Mouse (Mus musculus): Measurements from ENCODE around the gene Tescl. TPM values are rescaled to one million over a fixed set of nuclear protein-coding genes. Genes with fewer than 3 reads are reported as not detected.
A peak's percentile ranks its signal among the peaks of the same experiment; 100 is the strongest.

The Tescl gene
- not detected in 2 replicates for total RNA-seq (2015)
- not detected in 2 replicates for total RNA-seq (2017)

DNA sequence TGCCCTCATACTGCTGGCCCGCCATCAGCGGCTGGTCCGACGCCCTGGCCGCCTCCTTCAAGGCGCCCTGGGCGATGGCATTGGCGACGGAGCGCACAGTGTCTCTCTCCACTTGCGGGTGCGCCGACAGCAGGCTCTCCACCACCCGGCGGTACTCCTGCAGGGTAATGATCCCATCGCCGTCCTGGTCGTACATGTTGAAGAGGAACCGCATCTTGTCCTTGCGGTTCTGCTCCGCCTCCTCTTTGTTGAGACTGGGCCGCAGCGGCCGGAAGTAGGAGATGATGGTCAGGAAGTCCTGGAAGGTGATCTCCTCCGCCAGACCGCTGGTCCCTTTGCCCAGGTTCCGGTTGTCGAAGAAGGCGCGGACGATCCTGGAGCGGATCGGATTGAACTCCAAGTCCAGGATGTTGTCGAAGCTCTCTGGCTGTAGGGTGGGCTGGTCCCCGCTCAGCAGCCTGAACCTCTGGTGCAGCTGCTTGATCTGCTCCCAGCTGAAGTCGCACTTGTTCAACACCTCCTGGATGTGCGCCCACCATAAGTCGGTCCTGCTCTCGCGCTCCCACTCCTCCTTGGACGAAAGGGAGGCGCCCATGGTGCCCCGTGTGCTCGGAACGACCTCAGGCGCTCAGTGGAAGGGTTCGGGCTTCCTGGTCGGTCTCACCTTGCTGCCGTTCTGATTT lies at the start of gene Tescl:
Tescl (minus strand) TSS at position 633 of the 683 bp plus-strand sequence.
- no peak for ATAC-seq (ENCODE audit: poor library complexity, severe bottlenecking)

DNA sequence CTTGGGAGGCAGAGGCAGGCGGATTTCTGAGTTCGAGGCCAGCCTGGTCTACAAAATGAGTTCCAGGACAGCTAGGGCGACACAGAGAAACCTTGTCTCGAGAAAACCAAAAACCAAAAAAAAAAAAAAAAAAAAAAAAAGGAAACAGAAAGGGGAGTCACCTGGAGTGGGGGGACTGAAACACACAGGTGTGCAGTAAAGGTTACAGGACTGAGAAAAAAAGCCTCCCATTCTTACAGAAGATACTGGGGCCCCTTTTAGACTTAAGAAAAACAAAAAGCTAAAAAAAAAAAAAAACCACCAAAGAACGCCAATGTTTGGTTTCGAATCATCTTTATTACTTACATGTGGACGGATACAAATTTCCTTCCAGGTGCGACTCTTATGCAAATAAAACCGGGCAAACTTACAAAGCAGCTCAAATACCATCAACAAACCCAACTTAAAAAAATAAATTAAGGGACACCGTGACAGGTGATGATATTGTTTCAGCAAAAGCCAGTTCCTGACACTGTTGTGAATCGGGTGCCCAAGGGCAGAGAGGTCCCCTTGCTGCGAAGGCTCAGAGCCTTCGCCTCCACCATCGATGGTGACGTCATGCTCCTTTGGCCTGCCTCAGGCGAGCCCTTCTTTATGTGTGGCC lies 49.1 kb upstream of the Tescl start:
- ATAC-seq (ENCODE audit: poor library complexity, severe bottlenecking), result no peak

DNA sequence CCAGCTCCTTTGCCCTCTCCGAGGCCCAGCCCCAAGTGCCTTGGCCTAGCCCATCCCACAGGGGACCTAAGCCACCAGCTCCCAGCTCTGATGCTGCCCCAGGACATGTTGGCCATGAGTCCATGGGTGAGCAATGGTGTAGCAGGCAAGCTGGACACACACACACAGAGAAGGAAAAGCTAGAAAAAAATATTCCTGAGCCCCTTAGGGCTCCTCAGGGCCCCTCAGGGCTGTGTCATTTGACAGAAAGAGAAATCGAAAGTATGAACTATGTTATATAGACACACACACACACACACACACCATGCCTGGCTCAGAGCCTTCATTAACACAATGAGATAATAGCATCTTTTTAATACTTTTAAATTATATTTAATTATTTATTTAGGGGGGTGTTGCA lies 46.6 kb upstream of the Tescl start:
- no peak for ATAC-seq (ENCODE audit: poor library complexity, severe bottlenecking)

DNA sequence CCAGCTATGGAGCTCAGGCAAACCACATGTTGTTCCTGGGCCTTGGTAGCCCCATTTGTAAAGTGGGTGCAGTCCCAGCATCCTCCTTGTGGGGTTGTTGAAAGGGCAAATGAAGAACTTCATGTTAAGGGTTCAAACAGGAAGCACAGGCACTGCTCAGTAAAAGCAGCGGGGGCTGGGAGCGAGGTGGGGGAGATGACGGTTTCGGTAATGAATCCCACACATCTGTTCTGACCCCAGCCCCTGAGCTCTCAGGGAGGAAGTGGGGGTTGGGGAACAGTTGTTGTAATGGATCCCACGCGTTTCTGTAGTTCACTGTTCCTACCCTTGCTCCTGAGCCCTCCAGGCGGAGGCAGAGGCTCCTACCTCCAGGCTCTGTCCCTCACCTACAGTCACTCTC lies 46.2 kb upstream of the Tescl start:
- peak; percentile 57 for ATAC-seq (ENCODE audit: poor library complexity, severe bottlenecking)

DNA sequence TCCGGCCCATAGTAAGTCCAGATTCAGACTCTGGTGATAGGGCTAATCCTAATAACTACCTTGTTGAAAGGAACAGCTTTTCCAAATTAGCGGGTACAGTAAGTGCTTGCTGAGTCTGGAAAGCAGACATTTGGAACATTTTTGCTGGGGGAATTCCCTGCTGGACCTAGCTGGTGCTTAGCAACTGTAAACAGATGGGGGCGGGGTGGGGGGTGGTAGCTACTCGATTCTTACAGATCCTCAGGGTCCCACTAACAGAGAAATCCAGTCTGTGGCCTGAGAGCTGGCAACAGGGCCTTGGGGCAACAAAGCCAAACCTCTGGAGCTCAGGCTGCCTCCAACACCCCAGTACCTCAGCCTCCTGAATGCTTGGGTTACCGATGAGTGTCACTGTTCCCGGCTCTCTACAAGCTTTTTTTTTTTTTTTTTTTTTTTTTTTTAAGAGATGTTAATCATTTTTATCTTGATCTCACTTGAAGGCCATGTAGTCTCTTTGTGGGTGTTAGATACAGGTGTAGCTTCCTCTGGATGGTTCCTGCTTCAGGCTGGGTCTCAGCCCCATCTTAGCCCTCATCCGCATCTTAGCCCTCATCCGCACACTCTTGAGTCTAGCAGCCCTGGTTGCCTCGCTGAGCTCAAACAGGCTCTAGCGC lies 44.4 kb upstream of the Tescl start:
- no peak for ATAC-seq (ENCODE audit: poor library complexity, severe bottlenecking)

DNA sequence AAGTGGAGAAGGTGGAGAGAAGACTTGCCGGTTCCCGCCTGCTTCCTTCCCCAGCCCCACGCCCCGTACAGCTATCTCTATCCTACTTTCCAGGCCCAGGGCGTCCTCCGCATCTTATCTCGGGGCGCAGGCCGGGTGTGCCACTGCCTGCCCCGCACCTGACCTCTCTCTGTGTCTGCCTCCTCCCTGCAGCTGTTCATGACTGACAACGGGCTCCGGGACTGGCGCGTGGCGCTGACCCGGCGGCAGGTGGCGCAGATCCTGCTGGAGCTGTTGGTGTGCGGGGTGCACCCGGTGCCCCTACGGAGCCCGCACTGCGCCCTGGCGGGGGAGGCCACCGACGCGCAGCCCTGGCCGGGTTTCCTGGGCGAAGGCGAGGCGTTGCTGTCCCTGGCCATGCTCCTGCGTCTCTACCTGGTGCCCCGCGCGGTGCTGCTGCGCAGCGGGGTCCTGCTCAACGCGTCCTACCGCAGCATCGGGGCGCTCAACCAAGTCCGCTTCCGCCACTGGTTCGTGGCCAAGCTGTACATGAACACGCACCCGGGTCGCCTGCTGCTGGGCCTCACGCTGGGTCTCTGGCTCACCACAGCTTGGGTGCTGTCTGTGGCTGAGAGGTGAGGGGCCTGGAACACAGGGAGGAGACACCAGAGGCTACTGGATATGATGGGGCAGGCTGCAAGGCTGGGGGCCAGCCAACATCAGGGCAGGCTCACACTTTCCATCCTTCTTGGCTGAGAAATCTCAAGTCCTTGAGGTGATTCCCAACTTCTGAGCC lies 43.5 kb upstream of the Tescl start:
- ATAC-seq (ENCODE audit: poor library complexity, severe bottlenecking), result peak; percentile 11

DNA sequence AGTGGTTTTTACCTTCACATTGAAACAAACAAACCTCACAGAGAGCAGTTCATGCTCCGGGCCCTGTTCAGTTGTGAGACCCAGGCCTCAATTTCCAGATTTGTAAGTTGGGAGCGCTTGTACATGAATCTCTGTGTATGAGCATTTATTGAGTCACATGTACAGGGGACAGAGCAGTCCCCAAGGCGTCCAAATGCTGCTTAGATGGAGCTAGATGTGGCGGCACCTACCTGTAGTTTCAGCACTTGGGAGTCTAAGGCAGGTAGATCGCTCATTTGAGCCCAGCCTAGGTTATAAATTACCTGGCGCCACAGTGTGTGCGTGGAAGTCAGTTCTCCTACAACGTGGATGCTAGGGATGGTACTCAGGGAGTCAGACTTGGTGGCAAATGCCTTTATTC lies 42.7 kb upstream of the Tescl start:
- no peak for ATAC-seq (ENCODE audit: poor library complexity, severe bottlenecking)

DNA sequence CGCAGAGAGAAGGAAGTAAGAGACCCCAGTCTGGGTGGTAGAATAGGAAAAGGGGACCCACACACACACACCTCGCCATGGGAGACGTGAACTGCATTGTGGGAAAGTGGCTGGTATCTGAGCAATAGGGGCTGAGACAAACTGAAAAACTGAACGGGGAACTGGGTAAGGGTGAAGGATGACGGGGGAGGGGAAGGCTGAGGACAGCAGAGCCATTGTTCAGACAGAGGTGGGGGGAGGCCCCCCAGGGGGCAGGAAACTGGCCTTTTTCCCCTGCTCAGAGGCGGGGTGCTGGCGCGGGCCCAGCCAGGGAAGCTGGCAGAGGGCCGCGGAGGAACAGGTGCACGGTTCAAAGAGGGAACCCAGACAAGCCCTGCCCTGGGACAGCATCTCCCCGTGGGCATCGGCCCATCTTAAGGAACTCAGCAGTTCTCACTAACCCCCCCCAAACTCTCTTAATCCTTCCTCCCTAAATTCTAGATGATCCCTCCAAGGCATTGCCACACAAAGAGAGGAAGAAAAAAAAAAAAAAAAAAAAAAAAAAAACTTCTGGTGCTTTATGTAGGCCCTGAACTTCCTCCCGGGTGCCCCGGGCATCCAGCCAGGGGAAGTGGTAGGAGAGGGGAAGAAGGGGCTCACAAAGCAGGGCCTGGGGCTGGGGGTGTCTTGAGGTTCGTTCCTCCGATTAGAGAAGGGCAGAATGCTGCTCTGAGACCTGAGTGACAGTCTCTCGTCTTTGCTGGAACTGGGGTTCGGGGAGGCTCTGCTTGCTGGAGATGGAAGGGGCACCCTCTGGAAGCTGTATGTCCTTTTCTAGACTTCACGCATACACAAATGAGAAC lies 40.0 kb upstream of the Tescl start:
- peak; percentile 39 for ATAC-seq (ENCODE audit: poor library complexity, severe bottlenecking)

DNA sequence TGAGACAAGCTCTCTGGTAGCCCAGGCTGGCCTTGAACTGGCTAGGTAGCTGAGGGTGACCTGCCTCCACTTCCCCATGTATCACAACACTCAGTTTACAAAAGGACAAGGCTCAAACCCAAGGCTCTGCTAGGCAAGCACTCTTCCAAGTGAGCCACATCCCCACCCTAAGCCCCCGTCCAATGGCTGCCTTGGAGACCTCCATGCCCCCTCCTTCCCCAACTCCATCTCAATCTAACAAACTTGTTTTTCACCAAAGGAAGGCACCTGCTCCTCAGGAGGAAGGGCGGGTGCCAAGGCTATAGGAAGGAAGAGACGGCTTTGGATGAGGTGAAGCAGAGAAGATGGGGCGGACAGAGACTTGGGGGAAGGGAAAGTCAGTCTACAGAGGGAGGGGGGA lies 39.0 kb upstream of the Tescl start:
- no peak for ATAC-seq (ENCODE audit: poor library complexity, severe bottlenecking)

DNA sequence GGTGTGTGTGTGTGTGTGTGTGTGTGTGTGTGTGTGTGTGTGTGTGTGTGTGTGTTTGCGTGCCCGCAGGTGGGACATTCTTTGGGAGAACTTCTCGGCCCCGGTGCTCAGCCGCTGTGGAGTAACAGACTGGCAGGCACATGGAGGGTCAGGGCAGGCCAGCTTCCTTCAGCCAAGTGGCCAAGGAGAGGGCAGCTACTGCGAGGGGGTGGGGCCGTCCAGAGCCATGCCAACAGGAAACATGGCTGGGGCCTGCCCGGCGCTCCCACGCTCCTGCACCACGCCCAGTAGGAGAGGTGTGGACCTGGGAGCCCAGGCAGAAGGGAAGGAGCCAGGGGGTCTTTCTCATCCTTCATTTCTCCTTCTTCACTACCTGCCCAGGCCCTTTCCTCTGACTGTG lies 38.6 kb upstream of the Tescl start:
- ATAC-seq (ENCODE audit: poor library complexity, severe bottlenecking), result peak; percentile 10; the same call in 1 of the 2 replicates

DNA sequence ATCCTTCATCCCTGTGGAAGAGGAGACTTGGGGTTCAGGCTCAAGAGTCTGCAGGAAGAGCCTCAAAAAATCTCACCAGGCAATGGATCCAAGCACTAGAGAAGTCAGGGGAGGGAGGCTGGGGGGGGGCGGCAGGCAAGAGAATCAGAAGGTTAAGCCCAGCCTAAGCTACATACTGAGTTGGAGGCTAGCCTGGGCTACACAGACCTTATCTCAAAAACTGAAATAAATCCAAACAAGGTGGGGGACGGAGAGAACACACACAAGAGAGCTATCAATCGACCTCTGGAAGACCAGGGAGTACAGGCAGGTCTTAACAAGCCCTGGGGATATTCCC lies 38.0 kb upstream of the Tescl start:
- ATAC-seq (ENCODE audit: poor library complexity, severe bottlenecking), result no peak

DNA sequence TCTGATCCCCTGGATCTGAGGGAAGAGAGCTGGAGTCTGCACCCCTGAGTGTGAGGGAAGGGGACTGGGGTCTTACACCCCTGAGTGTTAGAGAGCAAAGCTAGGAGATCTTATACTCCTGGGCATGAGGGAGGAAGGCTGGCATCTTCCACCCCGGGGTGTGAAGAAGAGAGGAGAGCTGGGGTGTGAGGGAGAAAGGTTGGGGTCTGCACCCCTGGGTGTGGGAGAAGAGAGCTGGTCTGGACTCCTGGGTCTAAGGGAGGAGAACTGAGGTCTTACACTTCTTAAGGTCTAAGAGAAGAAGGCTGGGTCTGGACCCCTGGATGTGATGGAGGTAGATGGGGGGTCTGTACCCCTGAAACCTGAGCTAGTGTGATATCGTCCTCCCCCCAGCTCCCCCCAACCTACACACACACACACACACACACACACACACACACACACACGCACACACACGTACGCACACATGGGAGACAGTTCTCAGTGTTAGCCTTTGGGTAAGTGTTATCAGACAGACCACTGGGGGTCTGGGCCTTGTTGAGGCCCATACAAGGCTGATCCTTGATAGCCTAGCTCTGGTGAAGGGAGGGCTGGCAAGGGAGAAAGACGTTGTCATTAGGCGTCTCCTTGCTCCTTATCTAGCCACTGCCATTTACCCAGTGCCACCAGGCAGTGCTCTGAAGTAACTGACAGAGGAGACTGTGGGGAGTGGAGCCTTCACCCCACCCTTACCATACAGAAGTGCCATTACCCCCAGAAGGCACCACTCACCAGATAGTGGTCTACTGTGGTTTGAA lies 37.5 kb upstream of the Tescl start:
- no peak for ATAC-seq (ENCODE audit: poor library complexity, severe bottlenecking)

DNA sequence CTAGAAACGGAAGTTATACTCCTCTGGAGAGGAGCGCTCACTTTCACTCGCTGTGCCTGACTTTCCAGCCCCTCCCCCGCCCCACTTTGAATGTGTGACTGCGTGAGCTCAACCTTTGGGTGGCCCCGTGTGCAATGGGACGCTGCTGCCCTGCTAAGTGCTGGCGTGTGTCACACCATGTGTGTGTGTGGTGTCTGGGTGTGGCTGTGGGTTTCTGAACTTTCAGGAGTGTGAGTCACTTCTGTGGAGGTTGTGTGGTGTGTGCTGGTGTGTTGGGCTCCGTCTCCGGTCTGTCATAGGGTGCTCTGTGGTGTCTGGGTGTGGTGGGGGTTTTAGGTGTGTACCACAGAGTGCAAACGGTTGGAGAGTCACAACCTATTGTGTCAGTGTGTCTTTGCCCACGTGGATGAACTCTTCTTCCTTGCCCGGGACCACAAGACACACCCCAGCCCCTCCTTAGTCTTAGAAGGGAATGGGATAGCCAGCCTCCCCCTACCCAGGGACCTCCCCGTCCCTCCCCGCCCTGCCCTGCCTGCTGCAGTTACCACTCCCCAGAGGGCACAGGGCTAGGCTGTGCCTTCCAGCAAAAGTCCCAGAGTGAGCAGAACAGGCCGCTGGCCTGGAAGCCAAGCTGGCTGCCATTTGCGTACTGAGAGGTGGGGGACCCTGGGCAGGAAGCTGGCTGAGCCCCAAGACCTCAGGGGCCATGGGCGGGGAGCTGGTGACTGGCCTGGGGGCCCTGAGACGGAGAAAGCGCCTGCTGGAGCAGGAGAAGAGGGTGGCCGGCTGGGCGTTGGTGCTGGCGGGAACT lies 36.2 kb upstream of the Tescl start, which contains the start of gene Kcnn4:
Kcnn4 (plus strand) TSS at position 533 of the 811 bp plus-strand sequence.
- peak; percentile 39 for ATAC-seq (ENCODE audit: poor library complexity, severe bottlenecking)

DNA sequence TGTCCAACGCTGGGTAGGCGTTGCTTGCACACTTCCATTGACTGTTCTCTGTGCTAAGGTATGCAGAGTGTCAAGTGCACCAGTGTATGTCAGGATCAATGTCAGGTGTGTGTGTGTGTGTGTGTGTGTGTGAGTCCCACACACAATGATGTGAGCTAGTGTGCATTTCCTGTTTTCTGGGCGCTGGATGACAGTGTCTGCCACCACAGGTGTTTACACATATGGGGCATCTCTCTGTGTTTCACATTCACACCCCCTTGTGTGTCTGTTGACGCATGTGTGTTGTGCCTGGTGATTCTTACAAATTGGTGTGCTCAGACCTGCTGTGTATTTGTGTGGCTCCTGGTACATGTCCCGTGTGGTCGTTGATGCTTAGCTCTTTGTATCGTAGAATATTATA lies 35.2 kb upstream of the Tescl start:
- no peak for ATAC-seq (ENCODE audit: poor library complexity, severe bottlenecking)

DNA sequence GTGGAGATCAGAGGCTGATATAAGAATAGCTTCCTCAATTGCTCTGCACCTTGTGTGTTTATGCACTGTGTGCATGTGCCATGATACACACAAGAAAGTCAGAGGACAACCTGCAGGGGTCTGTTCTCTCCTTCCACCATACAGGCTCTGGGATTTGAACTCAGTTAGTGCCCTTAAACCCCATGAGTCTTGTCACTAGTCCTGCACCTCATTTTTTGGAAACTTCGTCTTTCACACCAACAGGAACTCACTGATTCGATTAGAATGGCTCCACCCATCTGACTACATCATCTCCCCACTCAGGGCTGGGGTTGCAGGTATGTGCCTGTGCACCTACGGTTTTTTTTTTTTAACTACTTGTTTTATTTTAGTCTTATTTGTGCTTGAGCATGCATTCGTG lies 34.5 kb upstream of the Tescl start:
- ATAC-seq (ENCODE audit: poor library complexity, severe bottlenecking), result no peak

DNA sequence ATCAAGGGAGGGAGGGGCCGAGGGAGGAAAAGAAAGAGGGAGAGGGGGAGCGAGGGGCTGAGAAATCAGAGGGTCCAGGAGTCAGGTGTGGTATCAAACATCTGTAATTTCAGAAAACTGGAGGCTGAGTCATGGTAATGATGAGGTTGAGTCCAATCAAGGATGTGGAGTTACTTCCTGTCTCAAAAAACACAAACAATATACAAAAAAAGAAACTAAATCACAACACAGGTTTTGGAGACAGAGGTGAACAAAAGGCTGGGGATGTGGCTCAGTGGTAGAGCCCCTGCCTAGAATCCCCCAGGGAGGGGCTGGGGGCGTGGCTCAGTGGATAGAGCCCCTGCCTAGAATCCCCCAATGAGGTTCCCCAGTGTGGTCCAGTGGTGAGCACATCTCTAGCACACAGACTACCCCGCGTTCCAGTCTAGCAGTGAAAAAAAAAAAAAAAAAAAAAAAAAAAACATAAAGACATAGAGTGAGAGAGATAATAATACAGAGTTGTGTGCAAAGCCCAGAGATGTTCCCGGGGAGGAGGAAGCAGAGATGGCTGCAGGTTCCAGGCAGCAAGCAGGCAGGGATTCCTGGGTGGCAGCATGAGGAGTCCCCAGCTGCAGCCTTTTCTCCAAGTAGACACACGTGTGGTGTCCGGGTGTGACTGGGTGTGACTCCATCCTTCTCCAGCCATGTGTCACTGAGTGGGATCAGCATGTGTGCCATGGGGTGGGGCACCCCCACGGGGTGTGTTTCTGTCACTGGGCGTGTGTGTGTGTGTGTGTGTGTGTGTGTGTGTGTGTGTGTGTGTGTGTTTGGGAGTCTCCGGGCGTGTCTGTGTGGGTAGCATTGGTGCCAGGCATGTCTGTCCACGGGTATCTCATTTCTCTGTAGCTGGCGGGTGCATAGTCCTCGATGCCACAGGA lies 33.2 kb upstream of the Tescl start:
- no peak for ATAC-seq (ENCODE audit: poor library complexity, severe bottlenecking)

DNA sequence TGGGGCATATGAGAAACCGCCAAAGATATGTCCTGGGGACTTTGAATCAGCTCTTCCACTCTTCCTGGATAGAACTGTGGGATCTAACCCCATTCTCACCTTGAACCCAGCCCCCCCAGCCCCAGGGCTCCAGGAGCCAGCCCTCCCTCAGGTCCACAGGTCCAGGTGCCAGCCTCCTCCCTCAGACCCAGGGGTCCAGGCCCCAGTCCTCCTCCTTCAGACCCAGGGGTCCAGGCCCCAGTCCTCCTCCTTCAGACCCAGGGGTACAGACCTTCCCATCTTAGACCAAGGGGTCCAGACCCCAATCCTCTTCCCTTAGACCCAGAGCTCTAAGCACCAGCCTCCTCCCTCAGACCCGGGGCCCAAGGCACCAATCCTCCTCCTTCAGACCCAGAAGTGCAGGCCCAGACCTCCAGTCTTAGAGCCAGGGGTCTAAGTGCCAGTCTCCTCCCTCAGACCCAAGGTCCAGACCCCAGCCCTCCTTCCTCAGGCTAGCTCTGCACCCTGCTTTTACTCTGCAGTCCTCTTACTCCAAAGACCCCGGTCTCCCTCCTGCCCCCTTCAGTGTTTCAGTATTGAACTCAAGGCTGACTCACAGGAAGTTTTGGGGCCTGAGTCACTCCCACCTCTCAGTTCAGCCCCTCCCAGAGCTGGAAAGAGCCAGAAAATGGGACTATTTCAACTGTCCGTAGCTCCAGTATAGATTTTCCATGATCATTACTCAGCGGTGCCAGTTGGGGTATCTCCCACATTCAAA lies 31.7 kb upstream of the Tescl start:
- ATAC-seq (ENCODE audit: poor library complexity, severe bottlenecking), result no peak

All from megakaryocyte, adult 5-6 weeks (primary cell).